Mouse (Mus musculus): ENCODE results near the gene Ppp1r12a. TPM values are rescaled to one million over a fixed set of nuclear protein-coding genes. Genes with fewer than 3 reads are reported as not detected.

The Ppp1r12a gene
- polyA plus RNA-seq, 1 experiment from 2014 or later = 71.1 TPM

GRCm38 (mm10) chr10:108184763-108185162, 22.8 kb downstream of the Ppp1r12a start:
- Histone ChIP-seq H3K9me3 (ENCODE audit: control insufficient read depth, low read length) (no peaks in the 10 kb centered on the region), H3K27ac (replicated peaks) (no peak overlapping the region), H3K4me3 (ENCODE audit: low read depth, low read length) (no peak overlapping the region), H3K27me3 (ENCODE audit: control insufficient read depth, insufficient read depth, low read length) (no peaks in the 10 kb centered on the region), H3K4me1 (replicated peaks; ENCODE audit: control insufficient read depth, insufficient read depth) (no peaks in the 10 kb centered on the region), H3K36me3 (ENCODE audit: control insufficient read depth, insufficient read depth, low read length) (no peaks in the 10 kb centered on the region), H3K4me2 (replicated peaks; ENCODE audit: low read depth) (no peak overlapping the region), H3K9ac (ENCODE audit: low read length) (no peak overlapping the region)
- ATAC-seq (ENCODE audit: low FRiP score, low TSS enrichment) (no peak), DNase-seq (ENCODE audit: low spot score) (no peak)
- TF ChIP-seq EP300 (optimal IDR thresholded peaks at IDR 0.05) (no peak), CTCF (IDR thresholded peaks at IDR 0.05; ENCODE audit: low read depth) (no peak)
- WGBS = 50% methylated on average over 8 of the region's 8 CpGs

GRCm38 (mm10) chr10:108185265-108185664, 23.3 kb downstream of the Ppp1r12a start:
- TF ChIP-seq CTCF (IDR thresholded peaks at IDR 0.05; ENCODE audit: low read depth) (no peak), EP300 (optimal IDR thresholded peaks at IDR 0.05) (no peak)
- Histone ChIP-seq H3K36me3 (ENCODE audit: control insufficient read depth, insufficient read depth, low read length) (no peaks in the 10 kb centered on the region), H3K27ac (replicated peaks) (0 out of 2 replicates have a peak overlapping the region, but pooled peaks have one; percentile 26), H3K9me3 (ENCODE audit: control insufficient read depth, low read length) (no peaks in the 10 kb centered on the region), H3K9ac (ENCODE audit: low read length) (no peak overlapping the region), H3K4me1 (replicated peaks; ENCODE audit: control insufficient read depth, insufficient read depth) (no peaks in the 10 kb centered on the region), H3K27me3 (ENCODE audit: control insufficient read depth, insufficient read depth, low read length) (no peaks in the 10 kb centered on the region), H3K4me2 (replicated peaks; ENCODE audit: low read depth) (no peak overlapping the region), H3K4me3 (ENCODE audit: low read depth, low read length) (no peak overlapping the region)
- DNase-seq (ENCODE audit: low spot score) (no peak), ATAC-seq (ENCODE audit: low FRiP score, low TSS enrichment) (no peak)
- 63% methylated on average over 3 of the region's 3 CpGs for WGBS

- Histone ChIP-seq H3K4me3 (ENCODE audit: low read depth, low read length) (no peak overlapping the region), H3K4me2 (replicated peaks; ENCODE audit: low read depth) (no peak overlapping the region), H3K27ac (replicated peaks) (no peak overlapping the region), H3K36me3 (ENCODE audit: control insufficient read depth, insufficient read depth, low read length) (no peaks in the 10 kb centered on the region), H3K4me1 (replicated peaks; ENCODE audit: control insufficient read depth, insufficient read depth) (no peaks in the 10 kb centered on the region), H3K9ac (ENCODE audit: low read length) (no peak overlapping the region), H3K9me3 (ENCODE audit: control insufficient read depth, low read length) (no peaks in the 10 kb centered on the region), H3K27me3 (ENCODE audit: control insufficient read depth, insufficient read depth, low read length) (no peaks in the 10 kb centered on the region)
- TF ChIP-seq CTCF (IDR thresholded peaks at IDR 0.05; ENCODE audit: low read depth) (no peak), EP300 (optimal IDR thresholded peaks at IDR 0.05) (no peak)
- WGBS = 65% methylated on average over 2 of the region's 2 CpGs
- ATAC-seq (ENCODE audit: low FRiP score, low TSS enrichment) = no peak
- DNase-seq (ENCODE audit: low spot score) = no peak
Measured at GRCm38 (mm10) chr10:108189303-108189702, 27.3 kb downstream of the Ppp1r12a start.

- ATAC-seq (ENCODE audit: low FRiP score, low TSS enrichment) (no peak), DNase-seq (ENCODE audit: low spot score) (no peak)
- no peaks in the 10 kb centered on the region for H3K9me3 ChIP-seq (ENCODE audit: control insufficient read depth, low read length)
- TF ChIP-seq EP300 (optimal IDR thresholded peaks at IDR 0.05) (no peak), CTCF (IDR thresholded peaks at IDR 0.05; ENCODE audit: low read depth) (no peak)
- H3K4me2 ChIP-seq (replicated peaks; ENCODE audit: low read depth) = no peak overlapping the region
- H3K27ac ChIP-seq (replicated peaks) = no peak overlapping the region
- no peak overlapping the region for H3K9ac ChIP-seq (ENCODE audit: low read length)
- 80% methylated on average over 3 of the region's 3 CpGs for WGBS
- no peak overlapping the region for H3K4me3 ChIP-seq (ENCODE audit: low read depth, low read length)
- H3K36me3 ChIP-seq (ENCODE audit: control insufficient read depth, insufficient read depth, low read length) = peaks cover 2% of the 10 kb centered on the region; the same call in 1 of the 2 replicates
- no peaks in the 10 kb centered on the region for H3K4me1 ChIP-seq (replicated peaks; ENCODE audit: control insufficient read depth, insufficient read depth)
- H3K27me3 ChIP-seq (ENCODE audit: control insufficient read depth, insufficient read depth, low read length) = no peaks in the 10 kb centered on the region
Measured at GRCm38 (mm10) chr10:108189986-108190385, 28.0 kb downstream of the Ppp1r12a start.

- Histone ChIP-seq H3K4me2 (replicated peaks; ENCODE audit: low read depth) (no peak overlapping the region), H3K27ac (replicated peaks) (no peak overlapping the region), H3K9ac (ENCODE audit: low read length) (no peak overlapping the region), H3K4me3 (ENCODE audit: low read depth, low read length) (no peak overlapping the region), H3K9me3 (ENCODE audit: control insufficient read depth, low read length) (no peaks in the 10 kb centered on the region), H3K36me3 (ENCODE audit: control insufficient read depth, insufficient read depth, low read length) (peaks cover 2% of the 10 kb centered on the region; the same call in 1 of the 2 replicates), H3K27me3 (ENCODE audit: control insufficient read depth, insufficient read depth, low read length) (no peaks in the 10 kb centered on the region), H3K4me1 (replicated peaks; ENCODE audit: control insufficient read depth, insufficient read depth) (no peaks in the 10 kb centered on the region)
- peak; percentile 68 for TF ChIP-seq CTCF (IDR thresholded peaks at IDR 0.05; ENCODE audit: low read depth)
- no peak for TF ChIP-seq EP300 (optimal IDR thresholded peaks at IDR 0.05)
- DNase-seq (ENCODE audit: low spot score) = no peak
- no peak for ATAC-seq (ENCODE audit: low FRiP score, low TSS enrichment)
Measured at GRCm38 (mm10) chr10:108190626-108191025, 28.6 kb downstream of the Ppp1r12a start.

GRCm38 (mm10) chr10:108191381-108191787, 29.4 kb downstream of the Ppp1r12a start:
- TF ChIP-seq CTCF (IDR thresholded peaks at IDR 0.05; ENCODE audit: low read depth) = no peak
- Histone ChIP-seq H3K4me1 (replicated peaks; ENCODE audit: control insufficient read depth, insufficient read depth) (no peaks in the 10 kb centered on the region), H3K27ac (replicated peaks) (no peak overlapping the region), H3K4me2 (replicated peaks; ENCODE audit: low read depth) (no peak overlapping the region), H3K9me3 (ENCODE audit: control insufficient read depth, low read length) (no peaks in the 10 kb centered on the region), H3K9ac (ENCODE audit: low read length) (no peak overlapping the region), H3K4me3 (ENCODE audit: low read depth, low read length) (no peak overlapping the region), H3K36me3 (ENCODE audit: control insufficient read depth, insufficient read depth, low read length) (peaks cover 2% of the 10 kb centered on the region; the same call in 1 of the 2 replicates), H3K27me3 (ENCODE audit: control insufficient read depth, insufficient read depth, low read length) (no peaks in the 10 kb centered on the region)
- DNase-seq (ENCODE audit: low spot score) = no peak
- no peak for ATAC-seq (ENCODE audit: low FRiP score, low TSS enrichment)
- 55% methylated on average over 8 of the region's 8 CpGs for WGBS
